Mouse (Mus musculus) lung, embryonic 15.5 days (tissue): ENCODE measurements around the gene Ppp3cb. TPM values are rescaled to one million over a fixed set of nuclear protein-coding genes. Genes with fewer than 3 reads are reported as not detected.
"Not testable (repeated sequence)": the region's sequence is repeated elsewhere in the genome, so short reads cannot be mapped to it uniquely, and the experiment has no call there.

Experiments used
- ATAC-seq: fragments of 200-750 bp; cut with Nextera tagmentation; 2 replicates; pipeline ENCODE4 v1.8.0; 2017; ENCODE audit warnings: moderate number of reproducible peaks, borderline replicate concordance; ENCODE audit not compliant: low FRiP score, low TSS enrichment; ENCODE audit errors: extremely low read depth
- H3K27ac ChIP-seq: fragments of 300-500 bp; sonication (generic); 2 replicates; pipeline ENCODE4 v1.5.1; 2015; ENCODE audit warnings: moderate library complexity, mild to moderate bottlenecking, inconsistent platforms
- H3K27me3 ChIP-seq: fragments of 300-500 bp; sonication (generic); 2 replicates; pipeline ENCODE4 v1.6.1; 2015; ENCODE audit warnings: inconsistent platforms
- H3K36me3 ChIP-seq: fragments of 300-500 bp; sonication (generic); 2 replicates; pipeline ENCODE4 v1.6.1; 2015; ENCODE audit warnings: inconsistent platforms
- H3K4me1 ChIP-seq: fragments of 300-500 bp; sonication (generic); 2 replicates; pipeline ENCODE4 v1.6.1; 2015; ENCODE audit warnings: inconsistent platforms
- H3K4me2 ChIP-seq: fragments of 300-500 bp; sonication (generic); 2 replicates; pipeline ENCODE4 v1.6.1; 2015; ENCODE audit warnings: inconsistent platforms, mild to moderate bottlenecking, moderate library complexity
- H3K4me3 ChIP-seq: fragments of 300-500 bp; sonication (generic); 2 replicates; pipeline ENCODE4 v1.5.1; 2015; ENCODE audit warnings: mild to moderate bottlenecking, inconsistent platforms
- H3K9ac ChIP-seq: fragments of 300-500 bp; sonication (generic); 2 replicates; pipeline ENCODE4 v1.6.1; 2015; ENCODE audit warnings: inconsistent platforms
- H3K9me3 ChIP-seq: fragments of 300-500 bp; sonication (generic); 2 replicates; pipeline ENCODE4 v1.6.1; 2016; ENCODE audit warnings: inconsistent platforms
- WGBS: fragments of 180-500 bp; shearing (Covaris S2); methylation state at CpG from one replicate; pipeline ENCODE4 v1.1.7; 2015; 5-methylcytosine and 5-hydroxymethylcytosine counted together
- polyA plus RNA-seq: library from polyadenylated mRNA; unstranded; fragments of >200 nt; fragmentation: Nextera tagmentation; extraction: Ambion mirVana; gene quantifications from 2 replicates; pipeline ENCODE4 v1.2.1, GENCODE M21; 2015

Ppp3cb gene
- 41.3 and 41.6 TPM in 2 replicates for polyA plus RNA-seq

DNA sequence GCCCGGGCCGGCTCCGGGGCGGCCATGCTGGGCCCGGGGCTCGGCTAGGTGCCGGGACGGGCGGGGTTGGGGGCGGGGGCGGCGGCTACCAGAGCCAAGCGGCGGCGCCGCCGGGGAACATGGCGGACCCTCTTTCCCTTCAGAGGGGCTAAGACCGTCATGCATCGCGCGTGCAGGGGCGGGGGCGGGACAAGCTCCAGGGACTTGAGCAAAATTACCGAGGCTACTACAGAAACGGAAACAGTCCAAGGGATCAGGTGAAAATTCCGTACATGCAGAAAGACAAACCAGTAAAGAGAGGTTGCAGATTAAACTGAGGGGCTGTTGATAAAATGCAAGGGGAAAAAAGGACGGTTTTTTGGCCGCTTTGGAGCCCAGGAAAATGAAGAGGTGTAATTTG lies at the start of gene Ppp3cb:
Gene Ppp3cb, minus strand, starts transcription at position 159 of the 400 bp plus-strand sequence.
- Histone ChIP-seq H3K9ac (peak within 1 kb of the TSS; percentile 93), H3K36me3 (peaks cover 13% of the 10 kb centered on the region), H3K27me3 (no peaks in the 10 kb centered on the region), H3K27ac (peak within 1 kb of the TSS; percentile 100), H3K4me1 (peaks cover 20% of the 10 kb centered on the region), H3K4me3 (peak within 1 kb of the TSS; percentile 96), H3K4me2 (peak within 1 kb of the TSS; percentile 57), H3K9me3 (no peaks in the 10 kb centered on the region)
- ATAC-seq = peak; percentile 93
- under 1% methylated on average over 27 of the region's 29 CpGs for WGBS

DNA sequence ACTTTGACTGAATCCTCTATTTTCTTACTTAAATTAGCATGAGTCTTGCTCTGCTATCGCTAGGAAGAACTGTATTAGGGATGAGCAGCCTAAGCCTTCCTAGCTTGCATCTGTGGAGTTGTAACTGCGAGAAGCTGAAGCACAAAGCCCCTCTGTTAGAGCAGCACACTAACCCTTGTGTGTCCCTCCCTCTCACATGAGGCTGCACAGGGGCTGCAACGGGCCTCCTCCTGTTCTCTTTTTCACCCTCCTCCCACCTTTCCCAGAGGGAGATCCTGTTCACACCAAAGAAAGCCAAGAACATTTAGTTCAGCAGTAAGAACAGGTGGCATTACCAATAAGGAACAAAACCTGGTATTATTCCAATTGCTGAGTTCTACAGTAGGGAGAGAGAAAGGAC lies 49.4 kb upstream of the Ppp3cb start:
- Histone ChIP-seq H3K9ac (no peak overlapping the region), H3K27me3 (no peaks in the 10 kb centered on the region), H3K4me1 (no peaks in the 10 kb centered on the region), H3K27ac (no peak overlapping the region), H3K9me3 (no peaks in the 10 kb centered on the region), H3K36me3 (no peaks in the 10 kb centered on the region), H3K4me2 (no peak overlapping the region), H3K4me3 (no peak overlapping the region)
- 47% methylated on average over 3 of the region's 3 CpGs for WGBS
- ATAC-seq = no peak

DNA sequence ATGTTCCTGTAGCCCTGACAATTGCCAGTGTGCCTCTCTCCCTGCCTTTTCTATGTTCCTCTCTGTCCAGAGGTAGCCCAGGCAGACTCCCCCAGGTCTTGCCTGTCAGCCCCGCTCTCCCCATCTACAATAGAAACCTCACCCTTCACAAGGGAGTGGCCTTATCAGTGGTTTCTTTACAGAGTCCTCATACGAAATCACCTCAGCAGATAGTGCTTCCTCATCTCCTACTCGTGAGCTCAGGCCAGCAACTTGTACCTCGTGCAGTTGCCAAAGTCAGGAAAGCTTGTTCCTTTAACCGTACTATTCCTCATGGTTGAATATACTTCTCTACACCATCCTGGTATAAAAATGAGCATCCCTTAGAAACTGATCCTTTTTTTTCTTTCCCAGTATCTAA lies 41.1 kb upstream of the Ppp3cb start:
- Histone ChIP-seq H3K27me3 (no peaks in the 10 kb centered on the region), H3K4me1 (no peaks in the 10 kb centered on the region), H3K9me3 (no peaks in the 10 kb centered on the region), H3K27ac (no peak overlapping the region), H3K36me3 (peaks cover 16% of the 10 kb centered on the region; the same call in 1 of the 2 replicates), H3K4me2 (no peak overlapping the region), H3K4me3 (no peak overlapping the region), H3K9ac (no peak overlapping the region)
- WGBS = 66% methylated on average over 5 of the region's 5 CpGs
- no peak for ATAC-seq

DNA sequence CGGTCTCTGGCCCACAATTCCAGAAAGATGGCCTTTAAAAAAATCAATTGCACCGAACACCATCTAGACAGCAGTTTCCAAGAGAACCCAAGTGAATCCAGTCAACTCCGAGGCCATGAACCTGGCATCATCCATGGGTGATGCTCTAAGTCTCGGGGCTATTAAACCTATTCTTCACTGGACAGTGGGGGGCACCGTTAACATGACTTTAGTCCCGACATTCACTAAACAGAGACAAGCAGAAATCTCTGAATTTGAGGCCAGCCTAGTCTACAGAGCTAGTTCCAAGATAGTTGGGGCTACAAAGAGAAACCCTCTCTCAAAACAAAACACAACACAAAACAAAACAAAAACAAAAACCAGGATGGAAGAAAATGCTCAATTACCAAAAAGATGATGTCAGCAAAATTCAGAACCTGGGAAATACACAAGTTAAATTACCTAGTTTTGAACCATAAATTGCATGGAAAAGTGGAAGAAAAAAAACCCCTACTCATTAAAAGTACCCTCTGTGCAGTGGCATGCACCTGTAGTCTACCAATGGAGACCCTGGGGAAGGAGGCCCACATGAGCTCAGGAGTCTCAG lies 32.5 kb upstream of the Ppp3cb start:
- no peak overlapping the region for H3K4me2 ChIP-seq
- H3K4me3 ChIP-seq = no peak overlapping the region
- no peak overlapping the region for H3K27ac ChIP-seq
- H3K36me3 ChIP-seq = peaks cover 22% of the 10 kb centered on the region
- H3K9ac ChIP-seq = no peak overlapping the region
- ATAC-seq = no peak
- no peaks in the 10 kb centered on the region for H3K27me3 ChIP-seq
- H3K9me3 ChIP-seq = no peaks in the 10 kb centered on the region
- 68% methylated on average over 6 of the region's 6 CpGs for WGBS
- no peaks in the 10 kb centered on the region for H3K4me1 ChIP-seq

DNA sequence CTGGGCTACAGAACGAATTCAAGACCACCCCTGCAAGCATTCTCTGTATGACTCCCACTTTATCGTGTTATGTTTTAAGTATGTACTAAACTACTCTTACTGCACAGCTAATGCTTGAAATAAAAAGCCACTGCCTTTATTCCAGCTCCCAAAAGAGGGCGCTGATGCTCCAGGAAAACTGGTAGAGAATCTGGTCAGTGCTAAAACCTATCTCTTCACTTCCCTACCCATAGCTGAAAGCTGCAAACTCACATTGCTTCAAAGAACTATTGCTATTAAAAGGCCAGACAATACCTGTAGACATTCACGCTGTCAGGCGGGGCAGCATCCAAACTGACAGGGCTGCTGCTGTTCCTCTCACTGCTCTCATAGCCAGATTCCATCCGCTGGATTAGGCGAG lies 29.8 kb upstream of the Ppp3cb start:
- no peak overlapping the region for H3K27ac ChIP-seq
- peaks cover 18% of the 10 kb centered on the region for H3K36me3 ChIP-seq
- WGBS = 51% methylated on average over 7 of the region's 7 CpGs
- no peak overlapping the region for H3K4me2 ChIP-seq
- no peaks in the 10 kb centered on the region for H3K27me3 ChIP-seq
- no peak for ATAC-seq
- H3K9me3 ChIP-seq = no peaks in the 10 kb centered on the region
- H3K4me1 ChIP-seq = no peaks in the 10 kb centered on the region
- H3K4me3 ChIP-seq = no peak overlapping the region
- no peak overlapping the region for H3K9ac ChIP-seq

DNA sequence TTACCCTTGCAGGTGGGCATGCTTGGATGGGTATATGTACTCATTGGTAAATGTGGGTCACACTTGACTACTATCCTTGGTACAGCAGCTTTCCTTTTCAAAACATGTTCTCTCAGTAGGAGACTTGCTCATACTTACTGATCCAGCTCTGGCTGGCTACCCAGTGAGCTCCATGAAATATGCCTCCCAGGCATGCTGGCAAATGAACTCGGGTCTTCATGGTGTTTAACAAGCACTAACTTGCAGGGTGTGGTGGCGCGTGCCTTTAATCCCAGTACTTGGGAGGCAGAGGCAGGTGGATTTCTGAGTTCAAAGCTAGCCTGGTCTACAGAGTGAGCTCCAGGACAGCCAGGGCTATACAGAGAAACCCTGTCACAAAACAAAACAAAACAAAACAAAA lies 26.8 kb upstream of the Ppp3cb start:
- H3K27ac ChIP-seq = not testable (repeated sequence)
- H3K36me3 ChIP-seq = peaks cover 33% of the 10 kb centered on the region
- 96% methylated on average over 3 of the region's 3 CpGs for WGBS

DNA sequence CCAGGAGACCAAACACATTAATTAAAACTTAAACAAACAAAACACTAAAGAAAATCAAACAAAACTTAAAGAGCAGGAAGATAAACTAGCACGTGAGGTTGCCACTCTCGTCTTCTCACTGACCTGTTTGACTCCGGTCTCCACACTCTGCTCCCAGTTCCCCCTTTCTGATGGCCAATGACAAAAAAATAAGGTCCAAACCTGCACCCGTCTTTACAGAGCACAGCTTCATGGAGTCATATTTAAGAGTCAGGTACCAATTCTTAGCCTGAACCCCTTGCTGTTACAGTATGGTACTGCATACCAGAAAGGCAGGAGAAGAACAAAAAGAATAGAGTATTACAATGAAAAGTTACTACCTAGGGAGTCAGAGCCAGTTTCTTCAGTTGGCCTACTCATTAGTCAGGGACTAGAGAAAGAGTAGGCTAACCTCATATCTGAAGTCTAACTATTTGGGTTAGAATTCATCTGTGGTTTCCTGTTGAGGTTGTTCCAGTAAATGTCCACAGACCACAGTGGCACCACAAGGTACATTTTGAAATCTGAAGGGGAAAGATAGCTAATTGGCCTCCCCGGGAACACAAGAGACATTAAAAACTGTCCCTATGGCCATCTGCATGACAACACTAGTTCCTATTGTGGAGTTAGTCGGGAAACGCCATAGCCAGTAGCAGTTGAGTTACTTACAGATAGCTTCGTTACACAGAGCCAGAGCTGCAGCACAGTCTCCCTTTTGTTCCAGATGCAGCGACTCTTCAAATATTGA lies 19.1 kb upstream of the Ppp3cb start:
- H3K27me3 ChIP-seq = no peaks in the 10 kb centered on the region
- H3K4me1 ChIP-seq = peaks cover 9% of the 10 kb centered on the region; the same call in 1 of the 2 replicates
- no peak overlapping the region for H3K4me3 ChIP-seq
- H3K9ac ChIP-seq = no peak overlapping the region
- H3K36me3 ChIP-seq = peaks cover 31% of the 10 kb centered on the region; the same call in 1 of the 2 replicates
- no peak for ATAC-seq
- H3K27ac ChIP-seq = peak overlapping the region; percentile 72
- H3K9me3 ChIP-seq = no peaks in the 10 kb centered on the region
- no peak overlapping the region for H3K4me2 ChIP-seq
- 50% methylated on average over 9 of the region's 9 CpGs for WGBS

More for the DNA sequence above, 26.8 kb upstream of the Ppp3cb start:
- not testable (repeated sequence) for H3K4me1 ChIP-seq, H3K27me3 ChIP-seq, H3K4me3 ChIP-seq, ATAC-seq, H3K9ac ChIP-seq, H3K4me2 ChIP-seq, H3K9me3 ChIP-seq

DNA sequence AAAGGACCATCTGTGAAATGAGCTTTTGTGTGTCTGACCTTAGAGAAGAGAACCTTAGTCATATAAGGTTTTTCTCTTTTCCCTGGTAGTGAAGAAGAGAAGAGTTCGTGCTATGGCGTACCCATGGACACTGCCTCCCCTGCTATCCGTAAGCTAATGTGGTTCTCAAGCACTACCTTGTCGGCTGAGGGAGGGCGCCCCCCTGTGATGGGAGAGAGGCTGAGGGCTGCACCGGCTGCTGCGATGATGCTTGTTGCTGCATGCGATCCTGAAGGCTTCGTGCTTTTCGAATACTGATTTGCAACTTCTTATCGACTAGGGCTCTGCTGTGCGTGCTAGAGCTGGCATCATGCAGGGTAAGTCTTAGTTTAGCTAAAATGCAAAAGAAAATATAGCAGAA lies 18.3 kb upstream of the Ppp3cb start:
- ATAC-seq = no peak
- Histone ChIP-seq H3K9me3 (no peaks in the 10 kb centered on the region), H3K27ac (peak overlapping the region; percentile 72), H3K4me3 (no peak overlapping the region), H3K4me1 (peaks cover 9% of the 10 kb centered on the region; the same call in 1 of the 2 replicates), H3K9ac (no peak overlapping the region), H3K27me3 (no peaks in the 10 kb centered on the region), H3K4me2 (no peak overlapping the region), H3K36me3 (peaks cover 28% of the 10 kb centered on the region)
- 61% methylated on average over 12 of the region's 12 CpGs for WGBS

DNA sequence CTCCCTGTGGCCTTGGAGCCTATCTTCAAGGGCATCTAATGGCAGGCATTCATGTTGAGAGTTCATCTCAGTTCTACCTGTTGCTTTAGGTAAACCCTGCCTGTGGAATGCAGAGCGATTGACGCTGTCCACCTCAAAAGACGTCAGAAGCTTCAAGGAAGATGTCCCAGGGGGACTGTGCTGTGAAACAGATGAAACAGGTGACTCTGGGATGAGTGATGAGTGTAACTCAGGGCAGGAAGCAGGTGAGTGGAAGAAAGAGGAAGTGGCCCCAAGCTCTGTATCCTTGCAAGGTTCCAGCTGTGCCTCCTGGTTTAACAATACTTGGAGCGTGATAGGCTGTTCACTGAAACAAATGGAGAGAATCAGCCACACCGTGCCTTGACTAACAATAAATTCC lies 15.5 kb upstream of the Ppp3cb start:
- no peak for ATAC-seq
- H3K4me2 ChIP-seq = no peak overlapping the region
- no peaks in the 10 kb centered on the region for H3K27me3 ChIP-seq
- no peaks in the 10 kb centered on the region for H3K9me3 ChIP-seq
- 84% methylated on average over 5 of the region's 5 CpGs for WGBS
- H3K36me3 ChIP-seq = peaks cover 30% of the 10 kb centered on the region
- no peak overlapping the region for H3K9ac ChIP-seq
- H3K4me1 ChIP-seq = peaks cover 9% of the 10 kb centered on the region; the same call in 1 of the 2 replicates
- H3K4me3 ChIP-seq = no peak overlapping the region
- no peak overlapping the region for H3K27ac ChIP-seq

DNA sequence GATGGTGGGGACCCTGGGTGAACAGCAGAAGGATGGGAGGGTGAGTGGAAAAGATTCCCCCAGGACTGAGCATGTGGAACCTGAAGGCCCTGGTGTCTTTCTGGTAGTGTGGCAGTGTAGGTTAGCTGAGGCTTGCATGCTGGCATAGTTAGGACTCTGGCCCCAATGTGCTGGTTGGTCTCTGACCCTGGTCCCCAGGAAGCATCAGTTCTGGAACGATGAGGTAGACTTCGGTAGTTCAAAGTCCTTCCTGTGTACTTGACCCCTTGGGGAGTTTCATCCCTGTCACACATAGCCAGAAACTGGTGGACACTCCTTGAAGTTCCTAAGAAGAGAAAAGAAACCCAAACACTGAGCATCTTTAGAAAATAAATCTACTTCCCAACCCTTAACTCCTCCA lies 3.8 kb upstream of the Ppp3cb start:
- Histone ChIP-seq H3K27me3 (no peaks in the 10 kb centered on the region), H3K9ac (no peak overlapping the region), H3K4me1 (peaks cover 6% of the 10 kb centered on the region), H3K27ac (no peak overlapping the region), H3K36me3 (peaks cover 17% of the 10 kb centered on the region), H3K4me3 (no peak overlapping the region), H3K4me2 (no peak overlapping the region), H3K9me3 (no peaks in the 10 kb centered on the region)
- 79% methylated on average over 2 of the region's 2 CpGs for WGBS
- ATAC-seq = no peak

DNA sequence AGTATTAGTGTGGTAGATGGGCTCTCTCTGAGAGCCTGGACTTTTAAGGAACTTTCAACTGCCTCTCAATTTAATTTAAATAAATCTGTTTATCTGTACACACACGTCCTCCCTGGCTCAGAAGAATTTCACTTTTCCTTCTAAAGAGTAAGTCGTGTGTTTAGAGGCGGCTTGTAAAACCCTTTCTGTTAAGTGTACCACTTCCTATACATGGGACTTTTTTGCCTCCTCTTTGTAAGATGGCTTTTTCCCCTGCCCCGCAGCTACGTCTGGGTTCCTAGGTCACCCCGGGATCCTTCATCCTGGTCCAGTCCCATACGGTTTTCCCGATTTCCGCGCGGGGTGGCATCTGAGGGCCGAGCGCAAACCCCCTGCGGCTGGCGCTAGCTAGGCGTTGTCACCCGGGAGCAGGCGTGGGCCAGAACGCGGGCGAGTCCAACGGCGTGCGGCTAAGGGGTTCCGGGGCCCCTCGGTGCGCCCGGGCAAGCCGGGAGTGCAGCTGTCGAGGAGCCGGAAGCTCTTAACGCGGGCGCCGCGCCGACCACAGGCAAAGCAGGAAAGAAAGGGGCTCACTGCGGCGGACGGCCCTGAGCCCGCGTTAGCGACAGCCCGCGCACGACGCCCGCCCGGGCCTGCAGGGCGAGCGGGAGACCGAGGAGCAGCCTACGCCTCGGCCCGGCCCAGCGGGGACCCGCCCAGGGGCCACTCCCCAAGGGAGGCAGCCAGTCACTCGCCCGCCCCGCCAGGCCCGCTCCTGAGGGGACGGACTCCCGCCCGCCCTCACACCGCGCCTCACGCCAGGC lies 643 bp downstream of the Ppp3cb start:
- H3K27me3 ChIP-seq = no peaks in the 10 kb centered on the region
- peak overlapping the region; percentile 57 for H3K4me2 ChIP-seq
- peak overlapping the region; percentile 93 for H3K9ac ChIP-seq
- H3K9me3 ChIP-seq = no peaks in the 10 kb centered on the region
- H3K4me3 ChIP-seq = peak overlapping the region; percentile 96
- H3K27ac ChIP-seq = peak overlapping the region; percentile 100
- peaks cover 13% of the 10 kb centered on the region for H3K36me3 ChIP-seq
- peaks cover 20% of the 10 kb centered on the region for H3K4me1 ChIP-seq
- under 1% methylated on average over 51 of the region's 67 CpGs for WGBS
- peak; percentile 100 for ATAC-seq
